Mouse (Mus musculus) gastrocnemius, postnatal 10 days (tissue): ENCODE data around the gene Olfr791. TPM values are rescaled to one million over a fixed set of nuclear protein-coding genes. Genes with fewer than 3 reads are reported as not detected.

ENCODE experiments used
- DNase-seq: peaks from one replicate; pipeline ENCODE4 v3.0.0; 2021; ENCODE audit warnings: mixed read lengths
- long read RNA-seq, 2 experiments: library from polyadenylated mRNA; stranded (forward); transcript quantifications; one replicate each; pipeline ENCODE4 v2.0.0; 2021
- total RNA-seq, 2 experiments: library from RNA; stranded (reverse); gene quantifications; 2 replicates each; pipeline ENCODE4 v1.2.3; 2021

Gene Olfr791
- not detected for total RNA-seq
- long read RNA-seq, experiment 1, result 0 reads
- long read RNA-seq, experiment 2, result 0 reads

- DNase-seq, result no peak
These were observed at the start of gene Olfr791 for GRCm38 (mm10) chr10:129521492-129521891. Gene Olfr791 (plus strand): TSS chr10:129521792.

GRCm38 (mm10) chr10:129473256-129473655, 48.3 kb upstream of the Olfr791 start:
- DNase-seq, result no peak

GRCm38 (mm10) chr10:129473723-129474122, 47.9 kb upstream of the Olfr791 start:
- DNase-seq, result no peak

- DNase-seq, result no peak
These were observed 37.1 kb upstream of the Olfr791 start, which contains the start of gene Olfr789 for GRCm38 (mm10) chr10:129484452-129484851. Gene Olfr789 (plus strand): TSS chr10:129484752.

- DNase-seq, result no peak
These were observed 31.5 kb upstream of the Olfr791 start for GRCm38 (mm10) chr10:129490101-129490500.

GRCm38 (mm10) chr10:129498192-129498591, 23.4 kb upstream of the Olfr791 start, which contains the start of gene Olfr790:
Gene Olfr790 (plus strand): TSS chr10:129498492.
- no peak for DNase-seq

GRCm38 (mm10) chr10:129538862-129539261, 17.3 kb downstream of the Olfr791 start, which contains the start of gene Olfr792:
Gene Olfr792 (plus strand): TSS chr10:129539162.
- DNase-seq, result no peak

- no peak for DNase-seq
These were observed 27.8 kb downstream of the Olfr791 start for GRCm38 (mm10) chr10:129549354-129549753.

- DNase-seq, result no peak
These were observed 45.8 kb downstream of the Olfr791 start, which contains the start of gene Olfr794 for GRCm38 (mm10) chr10:129567355-129567754. Gene Olfr794 (plus strand): TSS chr10:129567655.

GRCm38 (mm10) chr10:129577066-129577465, 55.5 kb downstream of the Olfr791 start:
- DNase-seq, result no peak

Other genes starting within 250 kb of the Olfr791 start
- not detected for gene Olfr780, start 203.7 kb upstream of the Olfr791 start, total RNA-seq
- not detected for gene Olfr781, start 192.9 kb upstream of the Olfr791 start, total RNA-seq
- gene Olfr782, start 172.9 kb upstream of the Olfr791 start, total RNA-seq, result not detected
- not detected for gene Olfr784, start 137.7 kb upstream of the Olfr791 start, total RNA-seq
- gene Olfr785, start 116.4 kb upstream of the Olfr791 start, total RNA-seq, result not detected
- not detected for gene Olfr786, start 94.5 kb upstream of the Olfr791 start, total RNA-seq
- not detected for gene Olfr787, start 59.9 kb upstream of the Olfr791 start, total RNA-seq
- not detected for gene Olfr788, start 50.8 kb upstream of the Olfr791 start, total RNA-seq
- not detected for gene Olfr789, start 37.0 kb upstream of the Olfr791 start, total RNA-seq
- not detected for gene Olfr790, start 23.3 kb upstream of the Olfr791 start, total RNA-seq
- not detected for gene Olfr792, start 17.4 kb downstream of the Olfr791 start, total RNA-seq
- gene Olfr794, start 45.9 kb downstream of the Olfr791 start, total RNA-seq, result not detected
- not detected for gene Olfr796, start 90.8 kb downstream of the Olfr791 start, total RNA-seq
- not detected for gene Olfr798, start 106.1 kb downstream of the Olfr791 start, total RNA-seq
- gene Olfr799, start 115.7 kb downstream of the Olfr791 start, total RNA-seq, result not detected
- not detected for gene Olfr800, start 135.9 kb downstream of the Olfr791 start, total RNA-seq
- gene Olfr801, start 152.1 kb downstream of the Olfr791 start, total RNA-seq, result not detected
- gene Olfr802, start 166.4 kb downstream of the Olfr791 start, total RNA-seq, result not detected
- gene Olfr803, start 172.5 kb downstream of the Olfr791 start, total RNA-seq, result not detected
- not detected for gene Olfr804, start 181.4 kb downstream of the Olfr791 start, total RNA-seq
- gene Olfr805, start 207.6 kb downstream of the Olfr791 start, total RNA-seq, result not detected
- not detected for gene Olfr806, start 220.1 kb downstream of the Olfr791 start, total RNA-seq
- gene Olfr807, start 236.0 kb downstream of the Olfr791 start, total RNA-seq, result not detected
- not detected for gene Olfr808, start 243.7 kb downstream of the Olfr791 start, total RNA-seq